Mouse (Mus musculus) lung, postnatal 0 days (tissue): ENCODE measurements at regions not wholly inside any gene's neighbourhood (a gene's known extent, or its start where the extent isn't known, plus 50 kb on each side); places are given as distances from the start of the nearest gene placed in this dataset.

ENCODE experiments used
- CTCF ChIP-seq: IDR thresholded peaks from 2 replicates; pipeline ENCODE4 v1.5.1; 2016; ENCODE audit warnings: antibody characterized with exemption, mild to moderate bottlenecking
- EP300 ChIP-seq: IDR thresholded peaks from 2 replicates; pipeline ENCODE4 v1.6.1; 2016; ENCODE audit warnings: antibody characterized with exemption, mild to moderate bottlenecking, control low read depth

- TF ChIP-seq CTCF, result no peak
- TF ChIP-seq EP300, result peak; percentile 64; the same call in 1 of the 2 replicates
Observed at GRCm38 (mm10) chr10:60934297-60935286, 103.2 kb upstream of the Unc5b start.
